Mouse (Mus musculus): ENCODE data around the gene Eva1b.

Eva1b gene

GRCm38 (mm10) chr4:126183034-126183433 lies 35.5 kb downstream of the Eva1b start:
- no peak for TF ChIP-seq POU5F1 (IDR thresholded peaks at IDR 0.05; ENCODE audit: borderline replicate concordance, low read length)
- no peak for TF ChIP-seq CTCF (conservative IDR thresholded peaks at IDR 0.05; ENCODE audit: low read length)
- no peak for TF ChIP-seq NANOG (IDR thresholded peaks at IDR 0.05; ENCODE audit: borderline replicate concordance, low read length)
- Histone ChIP-seq H3K9me3 (ENCODE audit: low read length) (no peaks in the 10 kb centered on the region), H3K4me3 (replicated peaks; ENCODE audit: low read length) (no peak overlapping the region), H3K36me3 (ENCODE audit: insufficient read depth, low read length) (peaks cover 94% of the 10 kb centered on the region), H3K4me1 (replicated peaks; ENCODE audit: low read depth, low read length) (peaks cover 86% of the 10 kb centered on the region), H3K27me3 (ENCODE audit: insufficient read depth, low read length) (no peaks in the 10 kb centered on the region)

DNA sequence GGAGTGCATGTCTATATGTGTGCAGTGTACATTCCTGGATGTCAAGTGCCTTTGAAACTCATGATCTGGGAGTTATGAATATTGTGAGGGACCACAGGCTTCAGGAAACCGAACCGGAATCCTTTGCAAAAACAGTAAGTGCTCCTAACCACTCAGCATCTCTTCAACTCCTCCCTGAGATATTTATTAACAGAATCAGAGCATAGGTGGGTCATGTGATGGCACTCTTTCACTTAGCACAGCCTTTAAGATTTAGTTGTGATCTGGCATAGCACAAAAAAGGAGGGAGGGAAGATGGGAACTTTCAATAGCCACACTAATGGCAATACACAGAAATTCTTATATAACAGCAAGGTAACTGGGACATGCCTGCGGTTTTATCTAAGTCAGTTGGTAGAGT lies 39.6 kb downstream of the Eva1b start:
- peaks cover 97% of the 10 kb centered on the region for H3K36me3 ChIP-seq (ENCODE audit: insufficient read depth, low read length)
- peaks cover 87% of the 10 kb centered on the region for H3K4me1 ChIP-seq (replicated peaks; ENCODE audit: low read depth, low read length)
- no peaks in the 10 kb centered on the region for H3K27me3 ChIP-seq (ENCODE audit: insufficient read depth, low read length)
- no peak for TF ChIP-seq POU5F1 (IDR thresholded peaks at IDR 0.05; ENCODE audit: borderline replicate concordance, low read length)
- H3K4me3 ChIP-seq (replicated peaks; ENCODE audit: low read length) = no peak overlapping the region
- H3K9me3 ChIP-seq (ENCODE audit: low read length) = no peaks in the 10 kb centered on the region

DNA sequence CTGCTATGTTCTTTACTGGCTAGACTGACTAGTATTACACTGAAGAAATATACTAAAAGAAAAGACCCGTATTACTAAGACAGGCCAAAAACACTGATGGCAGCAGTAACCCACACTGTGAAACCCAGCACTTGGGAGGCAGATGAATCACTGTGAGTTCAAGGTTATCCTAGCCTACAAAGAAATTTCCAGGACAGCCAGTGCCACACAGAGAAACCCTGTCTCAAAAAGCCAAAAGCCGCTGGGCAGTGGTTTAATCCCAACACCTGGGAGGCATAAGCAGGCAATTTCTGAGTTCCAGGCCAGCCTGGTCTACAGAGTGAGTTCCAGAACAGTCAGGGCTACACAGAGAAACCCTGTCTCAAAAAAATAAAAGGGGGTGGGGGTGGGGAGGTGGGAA lies 43.1 kb downstream of the Eva1b start:
- H3K36me3 ChIP-seq (ENCODE audit: insufficient read depth, low read length) = peaks cover 95% of the 10 kb centered on the region
- H3K27me3 ChIP-seq (ENCODE audit: insufficient read depth, low read length) = no peaks in the 10 kb centered on the region
- TF ChIP-seq POU5F1 (IDR thresholded peaks at IDR 0.05; ENCODE audit: borderline replicate concordance, low read length) = no peak
- TF ChIP-seq NANOG (IDR thresholded peaks at IDR 0.05; ENCODE audit: borderline replicate concordance, low read length) = no peak
- no peak for TF ChIP-seq CTCF (conservative IDR thresholded peaks at IDR 0.05; ENCODE audit: low read length)
- no peaks in the 10 kb centered on the region for H3K9me3 ChIP-seq (ENCODE audit: low read length)
- H3K4me1 ChIP-seq (replicated peaks; ENCODE audit: low read depth, low read length) = peaks cover 83% of the 10 kb centered on the region
- H3K4me3 ChIP-seq (replicated peaks; ENCODE audit: low read length) = no peak overlapping the region

GRCm38 (mm10) chr4:126194216-126194615 lies 46.7 kb downstream of the Eva1b start:
- H3K27me3 ChIP-seq (ENCODE audit: insufficient read depth, low read length) = no peaks in the 10 kb centered on the region
- H3K4me1 ChIP-seq (replicated peaks; ENCODE audit: low read depth, low read length) = peaks cover 84% of the 10 kb centered on the region
- no peak for TF ChIP-seq CTCF (conservative IDR thresholded peaks at IDR 0.05; ENCODE audit: low read length)
- no peak for TF ChIP-seq POU5F1 (IDR thresholded peaks at IDR 0.05; ENCODE audit: borderline replicate concordance, low read length)
- TF ChIP-seq NANOG (IDR thresholded peaks at IDR 0.05; ENCODE audit: borderline replicate concordance, low read length) = no peak
- peaks cover 87% of the 10 kb centered on the region for H3K36me3 ChIP-seq (ENCODE audit: insufficient read depth, low read length)
- no peak overlapping the region for H3K4me3 ChIP-seq (replicated peaks; ENCODE audit: low read length)
- H3K9me3 ChIP-seq (ENCODE audit: low read length) = no peaks in the 10 kb centered on the region

- Histone ChIP-seq H3K9me3 (ENCODE audit: low read length) (no peaks in the 10 kb centered on the region), H3K36me3 (ENCODE audit: insufficient read depth, low read length) (peaks cover 86% of the 10 kb centered on the region), H3K4me3 (replicated peaks; ENCODE audit: low read length) (no peak overlapping the region), H3K27me3 (ENCODE audit: insufficient read depth, low read length) (no peaks in the 10 kb centered on the region), H3K4me1 (replicated peaks; ENCODE audit: low read depth, low read length) (peaks cover 84% of the 10 kb centered on the region)
- TF ChIP-seq NANOG (IDR thresholded peaks at IDR 0.05; ENCODE audit: borderline replicate concordance, low read length) = no peak
- no peak for TF ChIP-seq CTCF (conservative IDR thresholded peaks at IDR 0.05; ENCODE audit: low read length)
- no peak for TF ChIP-seq POU5F1 (IDR thresholded peaks at IDR 0.05; ENCODE audit: borderline replicate concordance, low read length)
Observed at GRCm38 (mm10) chr4:126194916-126195315, 47.4 kb downstream of the Eva1b start.

GRCm38 (mm10) chr4:126197485-126197884 lies 49.9 kb downstream of the Eva1b start:
- H3K4me3 ChIP-seq (replicated peaks; ENCODE audit: low read length) = peak overlapping the region; percentile 13; the same call in 1 of the 2 replicates
- TF ChIP-seq CTCF (conservative IDR thresholded peaks at IDR 0.05; ENCODE audit: low read length) = no peak
- TF ChIP-seq POU5F1 (IDR thresholded peaks at IDR 0.05; ENCODE audit: borderline replicate concordance, low read length) = no peak
- TF ChIP-seq NANOG (IDR thresholded peaks at IDR 0.05; ENCODE audit: borderline replicate concordance, low read length) = no peak
- peaks cover 73% of the 10 kb centered on the region for H3K4me1 ChIP-seq (replicated peaks; ENCODE audit: low read depth, low read length)
- no peaks in the 10 kb centered on the region for H3K27me3 ChIP-seq (ENCODE audit: insufficient read depth, low read length)
- H3K36me3 ChIP-seq (ENCODE audit: insufficient read depth, low read length) = peaks cover 71% of the 10 kb centered on the region
- no peaks in the 10 kb centered on the region for H3K9me3 ChIP-seq (ENCODE audit: low read length)
